Mouse (Mus musculus) CD4-positive, CD25-positive, alpha-beta regulatory T cell, adult 2 months (primary cell): ENCODE results near the gene Tssk6.
A peak's percentile ranks its signal among the peaks of the same experiment; 100 is the strongest.
"Not testable (repeated sequence)": the region's sequence is repeated elsewhere in the genome, so short reads cannot be mapped to it uniquely, and the experiment has no call there.

Source experiments
- DNase-seq: peaks from one replicate; pipeline ENCODE4 v3.0.0-alpha.2; 2012; ENCODE audit warnings: low read depth, low spot score

Gene Tssk6

GRCm38 (mm10) chr8:69919010-69919409, 17.0 kb downstream of the Tssk6 start:
- DNase-seq, result peak; percentile 94

DNA sequence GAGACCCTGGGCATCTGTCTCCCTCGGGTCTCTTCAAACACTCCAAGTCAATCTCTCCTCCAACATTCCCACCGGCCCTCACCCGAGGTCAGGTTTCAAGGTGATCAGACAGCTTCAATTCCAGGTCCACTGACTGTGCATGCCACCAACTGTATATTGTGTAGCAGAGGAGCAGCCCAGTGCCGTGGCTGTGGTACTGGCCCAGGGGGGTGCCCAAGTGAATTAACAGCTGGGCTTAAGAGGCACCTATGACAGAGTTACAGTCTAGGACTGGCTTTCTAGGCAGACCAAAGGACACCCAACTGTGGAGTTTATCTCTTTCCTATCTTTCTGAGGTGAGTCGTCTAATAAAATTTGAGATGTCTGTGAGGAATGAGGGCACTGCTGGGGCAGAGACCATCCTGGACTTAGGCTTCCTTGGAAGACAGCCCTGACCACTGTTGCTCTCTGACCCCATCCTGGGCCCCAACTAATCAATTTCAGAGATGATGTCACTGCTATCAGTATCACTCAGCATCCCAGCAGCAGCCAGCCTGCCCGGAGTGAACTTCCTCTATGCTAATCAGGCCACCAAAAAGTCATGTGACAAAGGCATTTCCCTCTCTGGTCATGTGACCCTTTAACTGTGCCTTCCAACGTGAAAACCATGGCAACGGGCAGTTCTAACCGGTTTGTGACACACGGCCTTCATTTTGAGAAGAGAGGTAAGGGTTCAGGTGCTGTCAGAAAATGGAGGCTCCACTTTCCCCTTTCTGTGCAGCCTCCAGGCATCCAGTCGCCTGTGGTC, 18.1 kb downstream of the Tssk6 start:
- DNase-seq, result peak; percentile 95

DNA sequence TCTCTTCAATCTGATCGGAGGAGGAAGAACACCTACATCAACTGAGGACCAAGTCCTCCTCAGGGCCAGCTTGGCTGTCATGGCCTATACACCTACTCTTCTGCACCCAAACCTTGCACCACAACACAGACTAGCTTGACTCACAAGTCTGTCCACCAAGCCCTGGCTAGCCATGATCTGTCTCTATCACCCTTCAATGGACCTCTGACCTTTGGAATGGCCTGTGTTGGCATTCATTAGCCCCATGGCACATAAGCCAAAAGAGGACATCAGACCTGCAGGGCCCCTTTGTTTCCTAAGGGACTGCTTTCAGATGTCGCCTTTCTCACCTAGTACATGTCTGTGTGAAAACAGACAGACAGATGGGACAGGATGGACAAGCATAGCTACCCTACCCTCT, 19.2 kb downstream of the Tssk6 start:
- peak; percentile 22 for DNase-seq

DNA sequence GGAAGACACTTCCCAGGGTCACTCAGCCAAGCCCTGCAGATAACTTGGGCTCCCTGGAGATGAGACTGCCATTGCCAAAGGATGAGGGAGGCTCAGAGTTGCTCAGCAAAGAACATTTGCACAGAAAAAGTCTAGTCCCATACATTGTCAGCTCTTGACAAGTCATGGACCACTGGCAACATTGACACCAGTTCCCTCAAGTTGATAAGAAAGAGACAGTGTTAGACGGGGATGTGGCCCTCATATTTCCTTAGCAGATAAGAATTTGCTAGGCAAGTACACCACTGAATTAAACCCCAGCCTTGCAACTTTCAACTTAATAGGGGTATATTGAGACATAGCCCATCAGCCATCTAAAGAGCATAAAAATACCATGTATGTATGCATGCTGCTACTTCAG, 22.0 kb downstream of the Tssk6 start:
- no peak for DNase-seq

DNA sequence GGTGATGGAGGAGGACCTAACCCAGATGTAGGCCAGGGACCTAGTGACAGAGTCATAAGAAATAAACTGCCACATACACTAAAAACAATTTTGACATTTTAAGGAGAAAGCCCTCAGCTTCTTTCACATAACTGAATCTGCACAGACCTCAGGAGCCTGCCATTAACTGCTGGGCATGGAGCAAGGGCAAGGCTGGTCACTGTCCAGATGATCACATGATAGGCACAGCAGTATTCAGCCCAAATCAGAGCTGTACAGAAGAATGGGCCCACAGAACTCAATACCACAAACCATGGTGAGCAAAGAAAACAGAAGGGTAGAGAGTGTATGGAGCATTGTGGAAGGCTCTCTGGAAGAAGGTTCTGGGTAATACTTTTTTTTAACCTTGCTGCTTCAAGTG, 24.9 kb downstream of the Tssk6 start:
- no peak for DNase-seq

DNA sequence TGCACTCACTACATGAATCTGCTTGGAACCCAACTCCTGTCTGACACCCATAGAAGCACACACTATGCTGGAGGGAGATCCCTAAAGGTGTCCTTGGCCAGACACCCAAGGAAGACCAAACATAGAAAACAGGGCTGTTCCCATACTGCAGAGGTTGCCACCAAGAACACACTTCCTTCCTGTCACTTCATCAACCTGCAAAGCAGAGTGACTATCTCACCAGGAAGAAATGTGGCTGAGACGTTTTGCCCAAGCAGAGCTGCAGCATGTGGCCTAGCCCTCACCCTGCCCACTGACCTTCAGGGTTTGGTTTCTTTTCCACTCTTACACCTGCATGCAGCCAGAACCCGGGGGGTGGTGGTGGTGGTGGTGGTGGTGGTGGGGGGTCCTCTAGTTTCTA, 31.8 kb downstream of the Tssk6 start:
- peak; percentile 46 for DNase-seq

- no peak for DNase-seq
Observed at GRCm38 (mm10) chr8:69934582-69934981, 32.6 kb downstream of the Tssk6 start.

DNA sequence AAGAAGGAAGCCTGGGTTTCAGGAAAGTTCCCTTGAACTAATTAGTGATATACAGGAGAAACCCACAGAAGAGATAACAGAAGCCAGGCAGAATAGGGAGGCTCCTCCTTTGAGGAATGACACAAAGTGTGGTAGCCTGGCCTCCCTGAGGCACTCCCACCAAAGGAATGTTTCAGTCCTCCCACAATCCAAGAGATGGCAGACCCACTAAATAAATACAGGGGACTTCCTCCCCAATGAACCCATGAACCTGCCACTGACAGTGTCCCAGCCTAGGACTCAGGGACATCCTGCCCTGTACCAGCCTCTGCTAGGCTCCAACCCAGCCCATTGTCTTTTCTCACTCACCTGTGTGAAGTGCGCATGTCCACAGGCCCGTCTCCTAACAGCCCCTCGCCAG, 33.4 kb downstream of the Tssk6 start:
- no peak for DNase-seq

GRCm38 (mm10) chr8:69936050-69936794, 34.2 kb downstream of the Tssk6 start:
- DNase-seq, result no peak

- peak; percentile 50 for DNase-seq
Observed at GRCm38 (mm10) chr8:69937466-69937865, 35.5 kb downstream of the Tssk6 start.

- peak; percentile 37 for DNase-seq
Observed at GRCm38 (mm10) chr8:69938245-69938982, 36.4 kb downstream of the Tssk6 start.

DNA sequence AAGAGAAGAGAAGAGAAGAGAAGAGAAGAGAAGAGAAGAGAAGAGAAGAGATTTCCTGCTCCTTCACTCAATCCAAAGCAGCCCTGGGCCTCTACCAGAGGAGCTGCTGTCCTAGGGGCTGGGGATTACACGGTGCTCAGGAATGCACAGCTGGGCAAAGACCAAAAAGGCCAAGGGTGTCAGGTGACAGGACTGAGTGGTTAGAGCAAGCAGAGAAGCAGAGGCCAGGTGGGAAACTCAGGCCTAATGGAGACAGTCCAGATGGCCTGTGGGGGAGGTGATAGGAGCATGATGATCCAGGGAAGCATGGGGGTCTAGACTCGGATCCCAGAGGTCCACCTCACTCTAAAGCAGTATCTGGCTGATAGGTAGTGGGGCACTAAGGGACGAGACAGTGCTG, 37.6 kb downstream of the Tssk6 start:
- DNase-seq, result no peak

DNA sequence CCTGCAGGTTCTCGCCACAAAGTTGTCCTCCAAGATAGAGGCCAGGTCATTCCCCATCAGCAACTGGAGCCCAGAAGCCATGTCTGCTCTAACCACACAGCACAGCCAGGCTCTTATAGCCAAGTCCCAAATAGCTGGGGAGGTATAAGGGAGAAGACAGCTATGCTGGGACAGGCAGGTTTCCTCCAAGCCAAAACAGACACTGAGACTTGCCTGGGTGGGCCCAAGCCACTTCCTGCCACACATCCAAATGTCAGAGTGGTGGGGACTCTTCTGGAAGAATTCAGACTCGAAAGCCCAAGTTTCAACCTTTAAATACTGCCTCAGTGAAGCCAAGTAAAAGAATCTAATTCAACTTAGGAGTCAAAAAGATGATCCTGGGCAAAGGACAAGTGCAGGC, 38.4 kb downstream of the Tssk6 start:
- peak; percentile 28 for DNase-seq

- not testable (repeated sequence) for DNase-seq
Observed at GRCm38 (mm10) chr8:69942495-69942894, 40.5 kb downstream of the Tssk6 start.

DNA sequence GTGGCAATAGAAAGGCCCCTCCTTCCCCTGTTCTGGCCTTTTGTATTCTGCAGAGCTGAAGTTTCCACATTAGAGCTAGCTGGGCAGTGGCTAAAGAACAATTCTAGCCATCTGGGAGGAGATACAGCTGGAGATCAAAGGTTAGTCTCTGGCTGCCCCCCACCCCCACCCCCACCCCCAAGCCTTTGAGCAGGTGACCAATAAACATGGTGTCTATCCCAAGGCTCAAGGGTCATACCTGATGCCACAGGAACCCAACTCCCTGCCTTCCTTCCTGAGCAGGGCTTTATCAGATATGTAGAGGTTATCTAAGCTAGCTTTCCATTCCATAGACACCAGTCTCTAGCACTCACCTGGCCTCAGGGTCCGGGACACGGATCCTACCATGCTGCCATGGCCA, 48.3 kb downstream of the Tssk6 start:
- no peak for DNase-seq
